Mouse (Mus musculus): ENCODE results near the gene Aebp2.

- TF ChIP-seq TAL1 (IDR thresholded peaks at IDR 0.05; ENCODE audit: low read length) (no peak), GATA1 (IDR thresholded peaks at IDR 0.05; ENCODE audit: low read length) (no peak)
Measured at GRCm38 (mm10) chr6:140603228-140603944, 19.1 kb upstream of the Aebp2 start.
